Mouse (Mus musculus) neural tube, embryonic 15.5 days (tissue): ENCODE measurements around the gene Znrf3. TPM values are rescaled to one million over a fixed set of nuclear protein-coding genes. Genes with fewer than 3 reads are reported as not detected.
"Not testable (repeated sequence)": the region's sequence is repeated elsewhere in the genome, so short reads cannot be mapped to it uniquely, and the experiment has no call there.

Experiments used
- ATAC-seq: fragments of 200-750 bp; cut with Nextera tagmentation; 2 replicates; pipeline ENCODE4 v1.8.0; 2017; ENCODE audit warnings: mild to moderate bottlenecking, moderate TSS enrichment, moderate library complexity; ENCODE audit not compliant: low FRiP score
- H3K27ac ChIP-seq: fragments of 300-500 bp; sonication (generic); replicated peaks from 2 replicates; pipeline ENCODE4 v1.5.1; 2015; ENCODE audit warnings: mild to moderate bottlenecking, inconsistent platforms
- H3K27me3 ChIP-seq: fragments of 300-500 bp; sonication (generic); replicated peaks from 2 replicates; pipeline ENCODE4 v1.6.1; 2015; ENCODE audit warnings: inconsistent platforms
- H3K36me3 ChIP-seq: fragments of 300-500 bp; sonication (generic); 2 replicates; pipeline ENCODE4 v1.6.1; 2015; ENCODE audit warnings: inconsistent platforms
- H3K4me1 ChIP-seq: fragments of 300-500 bp; sonication (generic); 2 replicates; pipeline ENCODE4 v1.6.1; 2015; ENCODE audit warnings: inconsistent platforms
- H3K4me2 ChIP-seq: fragments of 300-500 bp; sonication (generic); 2 replicates; pipeline ENCODE4 v1.6.1; 2015; ENCODE audit warnings: inconsistent platforms, mild to moderate bottlenecking, moderate library complexity
- H3K4me3 ChIP-seq: fragments of 300-500 bp; sonication (generic); replicated peaks from 2 replicates; pipeline ENCODE4 v1.5.1; 2015; ENCODE audit warnings: mild to moderate bottlenecking, inconsistent platforms
- H3K9ac ChIP-seq: fragments of 300-500 bp; sonication (generic); replicated peaks from 2 replicates; pipeline ENCODE4 v1.6.1; 2015; ENCODE audit warnings: mild to moderate bottlenecking, inconsistent platforms
- H3K9me3 ChIP-seq: fragments of 300-500 bp; sonication (generic); replicated peaks from 2 replicates; pipeline ENCODE4 v1.6.1; 2016; ENCODE audit warnings: inconsistent platforms
- WGBS: fragments of 180-500 bp; shearing (Covaris S2); methylation state at CpG from one replicate; pipeline ENCODE4 v1.1.7; 2015; ENCODE audit warnings: mixed read lengths; 5-methylcytosine and 5-hydroxymethylcytosine counted together
- polyA plus RNA-seq: library from polyadenylated mRNA; unstranded; fragments of >200 nt; fragmentation: Nextera tagmentation; extraction: Ambion mirVana; gene quantifications from 2 replicates; pipeline ENCODE4 v1.2.1, GENCODE M21; 2015

Znrf3 gene
- 7.2 and 8.5 TPM in 2 replicates for polyA plus RNA-seq

DNA sequence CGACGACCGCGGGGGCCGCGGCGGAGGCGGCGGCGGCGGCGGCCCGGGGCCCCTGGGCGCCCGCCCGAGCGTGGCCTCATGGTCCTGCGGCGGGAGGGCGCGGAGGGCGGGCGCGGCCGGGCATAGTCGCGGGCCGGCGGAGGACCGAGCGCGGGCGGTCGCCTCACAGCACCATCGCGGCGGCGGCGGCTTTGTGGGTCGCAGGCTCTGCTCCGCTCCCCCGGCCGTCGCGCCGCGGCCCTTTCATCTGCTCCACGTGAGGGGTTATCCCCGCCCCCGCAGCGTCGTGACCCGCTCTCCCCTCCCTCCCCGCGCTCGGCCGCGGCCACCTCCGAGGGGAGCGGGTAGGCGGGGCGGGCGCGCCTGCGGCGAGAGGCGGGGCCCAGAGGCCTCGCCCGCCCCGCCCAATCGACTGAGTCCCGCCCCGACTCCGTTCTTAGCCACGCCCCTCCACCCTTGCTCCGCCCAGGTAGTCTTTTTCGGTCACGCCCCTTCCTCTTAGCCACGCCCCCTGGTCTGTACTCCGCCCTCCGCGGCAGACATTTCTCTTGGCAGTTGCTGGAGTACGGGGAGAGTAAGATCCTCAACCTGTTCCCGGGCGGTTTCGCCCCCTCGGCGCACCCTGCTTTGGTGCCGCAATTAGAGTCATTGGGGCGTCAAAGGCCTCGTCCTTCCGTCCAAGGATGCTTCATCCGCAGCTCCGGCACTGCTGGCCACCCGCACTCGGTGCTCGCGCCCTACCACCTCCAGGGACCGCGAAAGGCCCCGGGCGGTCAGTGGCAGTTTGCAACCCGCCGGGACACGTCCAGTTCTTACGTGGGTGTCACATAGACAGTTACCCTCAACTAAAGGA lies at the start of gene Znrf3:
Gene Znrf3 (minus strand): TSS at position 249 of the 853 bp plus-strand sequence.
- Histone ChIP-seq H3K4me3 (peak within 1 kb of the TSS; percentile 84), H3K9ac (peak within 1 kb of the TSS; percentile 75), H3K4me1 (peaks cover 24% of the 10 kb centered on the region), H3K9me3 (no peaks in the 10 kb centered on the region), H3K27ac (peak within 1 kb of the TSS; percentile 70), H3K27me3 (no peaks in the 10 kb centered on the region), H3K4me2 (peak within 1 kb of the TSS; percentile 94), H3K36me3 (no peaks in the 10 kb centered on the region)
- whole genome bisulfite sequencing, result under 1% methylated on average over 89 of the region's 106 CpGs
- peak; percentile 91 for ATAC-seq

DNA sequence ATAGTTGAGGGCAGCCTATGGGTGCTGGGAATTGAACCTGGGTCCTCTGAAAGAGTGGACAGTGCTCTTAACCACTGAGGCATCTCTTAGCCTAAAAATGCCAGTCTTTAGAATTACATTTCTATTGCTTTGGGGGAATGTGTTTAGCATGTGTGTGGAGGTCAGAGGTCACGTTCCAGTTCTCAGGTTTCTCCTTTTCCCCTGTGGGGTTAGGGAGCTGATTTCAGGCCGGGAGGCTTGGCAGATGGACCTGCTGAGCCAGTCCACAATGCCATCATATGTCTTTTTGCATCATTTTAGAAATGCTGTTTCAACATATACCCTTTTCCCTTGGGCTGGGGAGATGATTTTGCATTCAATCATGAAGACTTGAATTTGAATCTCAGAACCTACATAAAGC lies 49.2 kb upstream of the Znrf3 start:
- WGBS, result 67% methylated on average over 2 of the region's 2 CpGs
- Histone ChIP-seq H3K4me3 (no peak overlapping the region), H3K4me2 (no peak overlapping the region), H3K9ac (no peak overlapping the region), H3K36me3 (no peaks in the 10 kb centered on the region), H3K9me3 (no peaks in the 10 kb centered on the region), H3K27ac (no peak overlapping the region), H3K4me1 (no peaks in the 10 kb centered on the region), H3K27me3 (no peaks in the 10 kb centered on the region)
- no peak for ATAC-seq

DNA sequence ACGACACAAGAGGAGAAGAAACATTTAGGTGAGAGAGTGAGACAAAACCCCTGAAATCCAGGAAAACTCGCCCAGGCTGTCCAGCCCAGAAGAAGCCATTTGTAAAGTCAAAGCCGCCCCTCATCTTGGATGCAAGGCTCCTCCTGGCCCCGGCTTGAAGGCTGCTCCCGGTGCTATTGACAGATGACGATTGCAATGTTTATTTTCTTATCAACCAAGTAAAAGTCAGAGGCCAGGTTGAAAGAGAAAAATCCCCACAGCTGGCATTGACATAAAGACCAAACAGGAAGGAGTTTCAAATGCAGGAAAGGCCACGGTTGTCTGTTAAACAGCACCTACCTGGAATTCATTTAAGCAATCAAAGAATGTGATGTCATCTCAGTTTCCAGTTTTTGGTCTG lies 47.3 kb upstream of the Znrf3 start:
- WGBS, result 76% methylated on average over 7 of the region's 7 CpGs
- no peaks in the 10 kb centered on the region for H3K4me1 ChIP-seq
- ATAC-seq, result no peak
- H3K27me3 ChIP-seq, result no peaks in the 10 kb centered on the region
- H3K4me2 ChIP-seq, result no peak overlapping the region
- no peak overlapping the region for H3K27ac ChIP-seq
- H3K9me3 ChIP-seq, result no peaks in the 10 kb centered on the region
- H3K4me3 ChIP-seq, result no peak overlapping the region
- H3K9ac ChIP-seq, result no peak overlapping the region
- H3K36me3 ChIP-seq, result no peaks in the 10 kb centered on the region

GRCm38 (mm10) chr11:5490989-5491656 lies 46.5 kb upstream of the Znrf3 start:
- H3K36me3 ChIP-seq, result no peaks in the 10 kb centered on the region
- no peak overlapping the region for H3K9ac ChIP-seq
- WGBS, result 83% methylated on average over 10 of the region's 10 CpGs
- no peak overlapping the region for H3K4me3 ChIP-seq
- H3K9me3 ChIP-seq, result no peaks in the 10 kb centered on the region
- H3K27ac ChIP-seq, result no peak overlapping the region
- H3K4me2 ChIP-seq, result no peak overlapping the region
- no peak for ATAC-seq
- H3K27me3 ChIP-seq, result no peaks in the 10 kb centered on the region
- 0 out of 2 replicates have a peak, but pooled peaks cover 2% of the 10 kb centered on the region for H3K4me1 ChIP-seq

GRCm38 (mm10) chr11:5489433-5489832 lies 44.8 kb upstream of the Znrf3 start:
- not testable (repeated sequence) for H3K36me3 ChIP-seq, H3K9me3 ChIP-seq, H3K9ac ChIP-seq, H3K4me3 ChIP-seq, H3K4me1 ChIP-seq, ATAC-seq, H3K27ac ChIP-seq, H3K27me3 ChIP-seq, H3K4me2 ChIP-seq
- WGBS, result 93% methylated on average over 10 of the region's 10 CpGs

DNA sequence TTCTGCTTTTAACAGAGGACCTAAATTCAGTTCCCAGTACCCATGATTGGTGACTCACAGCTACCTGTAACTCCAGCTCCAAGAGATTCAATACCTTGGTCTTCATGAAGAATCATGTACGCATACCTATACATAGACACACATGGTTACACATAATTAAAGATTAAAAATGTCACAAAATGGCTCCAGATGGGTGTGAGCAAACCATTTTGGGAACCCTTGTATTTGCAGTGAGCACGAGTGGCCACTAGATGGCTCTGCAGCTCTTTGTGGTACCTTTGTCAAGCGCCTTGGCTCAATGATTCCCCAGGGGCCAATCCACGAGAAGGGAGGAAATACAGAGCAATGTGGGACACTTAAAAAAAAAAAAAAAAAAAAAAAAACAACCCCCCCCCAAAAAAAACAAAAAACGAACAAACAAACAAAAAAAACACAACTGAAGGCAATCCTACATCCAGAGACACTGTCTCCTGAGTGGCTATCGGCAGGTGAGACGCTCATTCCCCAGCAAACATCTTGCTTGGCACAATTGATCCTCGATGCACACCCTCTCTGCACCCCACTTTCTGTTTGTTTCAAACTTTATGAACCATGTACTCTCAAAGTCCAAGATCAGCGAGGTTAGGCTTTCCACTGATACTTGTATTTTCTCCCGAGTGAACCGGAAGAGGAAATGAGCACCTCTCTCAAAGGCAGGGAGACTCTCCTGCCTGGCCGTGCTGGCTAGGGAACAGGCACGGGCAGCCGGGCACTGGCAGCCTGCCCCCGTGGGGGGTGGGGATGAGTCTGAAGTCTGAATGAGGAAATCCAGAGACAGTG lies 40.8 kb upstream of the Znrf3 start:
- no peaks in the 10 kb centered on the region for H3K27me3 ChIP-seq
- WGBS, result 10% methylated on average over 15 of the region's 15 CpGs

DNA sequence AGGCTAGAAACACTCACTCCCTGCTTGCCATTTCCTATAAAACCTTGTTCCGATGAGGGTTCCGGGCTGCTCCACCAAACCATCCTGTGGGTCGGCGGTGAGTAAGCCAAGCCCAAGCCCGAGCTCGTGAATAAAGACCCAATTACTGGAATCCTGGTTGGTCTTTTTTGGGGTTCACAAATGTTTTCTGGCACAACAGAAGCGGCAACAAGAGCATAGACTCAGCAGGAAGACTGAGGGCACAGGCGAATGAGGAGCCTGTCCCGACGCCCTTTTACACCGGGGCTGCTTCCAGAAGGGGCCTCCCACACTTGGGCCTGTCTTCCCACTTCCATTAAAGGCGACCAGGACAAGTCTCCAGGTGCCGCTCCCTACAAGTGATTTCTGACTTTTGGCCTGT lies 37.9 kb upstream of the Znrf3 start:
- Histone ChIP-seq H3K27ac (no peak overlapping the region), H3K4me2 (no peak overlapping the region), H3K4me1 (peaks cover 8% of the 10 kb centered on the region), H3K9me3 (no peaks in the 10 kb centered on the region), H3K27me3 (no peaks in the 10 kb centered on the region), H3K9ac (no peak overlapping the region), H3K4me3 (no peak overlapping the region), H3K36me3 (no peaks in the 10 kb centered on the region)
- no peak for ATAC-seq
- WGBS, result 89% methylated on average over 13 of the region's 13 CpGs

More for the DNA sequence above, 40.8 kb upstream of the Znrf3 start:
- Histone ChIP-seq H3K9me3 (no peaks in the 10 kb centered on the region), H3K4me3 (peak overlapping the region; percentile 42), H3K4me1 (peaks cover 8% of the 10 kb centered on the region), H3K36me3 (no peaks in the 10 kb centered on the region), H3K4me2 (peak overlapping the region; percentile 70), H3K27ac (peak overlapping the region; percentile 56), H3K9ac (peak overlapping the region; percentile 40)
- peak; percentile 81 for ATAC-seq

DNA sequence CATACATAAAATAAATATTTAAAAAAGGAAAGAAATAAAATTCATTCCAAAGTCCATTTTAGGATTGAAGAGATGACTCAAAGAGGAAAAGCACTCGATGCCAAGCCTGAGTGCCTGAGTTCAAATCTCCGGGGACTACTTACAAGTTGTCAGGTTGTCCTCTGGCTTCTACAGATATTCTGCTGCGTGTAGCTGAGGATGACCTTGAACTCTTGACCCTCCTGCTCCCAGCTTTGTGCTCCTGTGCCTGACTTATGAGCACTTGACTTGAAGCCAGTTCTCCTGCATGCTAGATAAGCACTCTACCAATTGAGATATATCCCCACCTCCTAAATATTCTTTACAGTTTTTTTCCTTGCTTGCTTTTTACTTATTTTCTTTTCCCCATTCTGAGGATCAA lies 34.2 kb upstream of the Znrf3 start:
- ATAC-seq, result no peak
- WGBS, result 94% methylated on average over 3 of the region's 3 CpGs
- H3K36me3 ChIP-seq, result no peaks in the 10 kb centered on the region
- H3K4me2 ChIP-seq, result no peak overlapping the region
- H3K4me3 ChIP-seq, result no peak overlapping the region
- no peaks in the 10 kb centered on the region for H3K27me3 ChIP-seq
- no peaks in the 10 kb centered on the region for H3K9me3 ChIP-seq
- H3K9ac ChIP-seq, result no peak overlapping the region
- H3K4me1 ChIP-seq, result no peaks in the 10 kb centered on the region
- no peak overlapping the region for H3K27ac ChIP-seq

DNA sequence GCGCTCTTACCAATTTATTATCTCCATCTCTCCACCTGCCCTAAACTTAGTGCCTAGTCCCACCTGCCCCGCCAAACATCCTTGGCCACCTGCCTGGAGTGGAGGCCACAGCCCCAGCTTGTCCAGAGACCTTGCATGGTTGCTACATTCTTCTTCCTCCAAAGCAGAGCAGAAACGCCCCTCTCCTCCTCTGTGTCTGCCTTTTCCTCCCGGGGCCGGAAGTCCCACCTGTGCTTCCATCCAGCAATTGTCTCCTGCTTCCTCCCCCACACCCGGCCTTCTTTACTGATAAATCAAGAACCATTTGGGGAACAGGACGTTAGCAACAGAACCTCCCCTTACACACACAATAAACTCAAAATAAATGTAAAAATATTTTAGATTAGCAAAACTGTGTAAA lies 33.5 kb upstream of the Znrf3 start:
- WGBS, result 87% methylated on average over 7 of the region's 7 CpGs
- ATAC-seq, result no peak

GRCm38 (mm10) chr11:5476806-5477205 lies 32.2 kb upstream of the Znrf3 start:
- H3K9ac ChIP-seq, result no peak overlapping the region
- H3K36me3 ChIP-seq, result no peaks in the 10 kb centered on the region
- 79% methylated on average over 4 of the region's 4 CpGs for WGBS
- H3K9me3 ChIP-seq, result no peaks in the 10 kb centered on the region
- no peaks in the 10 kb centered on the region for H3K4me1 ChIP-seq
- H3K4me2 ChIP-seq, result no peak overlapping the region
- no peak overlapping the region for H3K27ac ChIP-seq
- no peaks in the 10 kb centered on the region for H3K27me3 ChIP-seq
- no peak overlapping the region for H3K4me3 ChIP-seq
- ATAC-seq, result no peak

More for the DNA sequence above, 33.5 kb upstream of the Znrf3 start:
- Histone ChIP-seq H3K36me3 (no peaks in the 10 kb centered on the region), H3K4me2 (no peak overlapping the region), H3K27me3 (no peaks in the 10 kb centered on the region), H3K4me1 (no peaks in the 10 kb centered on the region), H3K27ac (no peak overlapping the region), H3K9me3 (no peaks in the 10 kb centered on the region), H3K9ac (no peak overlapping the region), H3K4me3 (no peak overlapping the region)

DNA sequence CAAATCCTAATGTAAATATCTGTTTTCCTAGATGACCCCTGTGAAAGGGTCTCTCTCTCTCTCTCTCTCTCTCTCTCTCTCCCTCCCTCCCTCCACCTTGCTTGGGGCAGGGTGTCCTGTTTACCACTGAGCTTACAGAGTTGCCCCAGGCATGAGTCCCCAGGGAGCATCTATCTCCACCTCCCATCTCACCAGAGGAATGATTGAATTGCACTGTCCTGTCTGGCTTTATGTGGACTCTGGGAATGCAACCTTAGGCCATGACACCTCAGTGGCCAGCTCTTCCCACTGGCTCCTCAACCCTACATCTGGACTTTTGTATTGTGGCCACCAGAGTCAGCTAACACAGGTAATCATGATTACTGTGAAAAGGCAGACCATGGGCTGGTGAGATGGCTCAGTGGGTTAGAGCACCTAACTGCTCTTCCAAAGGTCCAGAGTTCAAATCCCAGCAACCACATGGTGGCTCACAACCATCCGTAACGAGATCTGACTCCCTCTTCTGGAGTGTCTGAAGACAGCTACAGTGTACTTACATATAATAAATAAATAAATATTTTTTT lies 31.0 kb upstream of the Znrf3 start:
- not testable (repeated sequence) for H3K4me1 ChIP-seq, ATAC-seq, H3K9me3 ChIP-seq, H3K4me3 ChIP-seq, H3K4me2 ChIP-seq, H3K9ac ChIP-seq, H3K36me3 ChIP-seq, H3K27ac ChIP-seq, H3K27me3 ChIP-seq
- WGBS, result 86% methylated on average over 2 of the region's 2 CpGs
